Mouse (Mus musculus) left cerebral cortex, postnatal 25 days (tissue): ENCODE measurements around the gene Mrps36. TPM values are rescaled to one million over a fixed set of nuclear protein-coding genes. Genes with fewer than 3 reads are reported as not detected.
A peak's percentile ranks its signal among the peaks of the same experiment; 100 is the strongest.
"Not testable (repeated sequence)": the region's sequence is repeated elsewhere in the genome, so short reads cannot be mapped to it uniquely, and the experiment has no call there.

Source experiments
- DNase-seq, 2 experiments: peaks; one replicate each; pipeline ENCODE4 v3.0.0; 2022; ENCODE audit warnings: low spot score in 2 of 2, mixed read lengths in 1 of 2
- intact Hi-C: fragments of 180-260 bp; cut with DNase I; formaldehyde crosslinking; loops from one replicate; pipeline ENCODE4 v1.15.1; 2025
- total RNA-seq, 2 experiments: library from RNA; stranded (reverse); gene quantifications; 2 replicates each; pipeline ENCODE4 v1.2.3; 2021

Mrps36 gene
- 10 to 100 TPM; 56.5 to 61.3 TPM for total RNA-seq

- intact Hi-C loops = loop anchor here (5.0 kb wide), 1 partner anchor 88 kb away; the partner anchor contains the start of gene Slc30a5
- DNase-seq = peak; percentile 90 to 96
These were observed at the start of gene Mrps36 for GRCm38 (mm10) chr13:100744036-100744744. Gene Mrps36, minus strand, starts transcription at chr13:100744659.

- intact Hi-C loops = loop anchor here (5.0 kb wide), 1 partner anchor 43 kb away; the partner anchor contains the start of gene Slc30a5
- DNase-seq = no peak
These were observed 44.6 kb upstream of the Mrps36 start for GRCm38 (mm10) chr13:100789083-100789482.

GRCm38 (mm10) chr13:100788057-100788456 lies 43.6 kb upstream of the Mrps36 start:
- intact Hi-C loops = loop anchor here (5.0 kb wide), 1 partner anchor 44 kb away; the partner anchor contains the start of gene Slc30a5
- not testable (repeated sequence) for DNase-seq

GRCm38 (mm10) chr13:100787316-100788010 lies 43.0 kb upstream of the Mrps36 start:
- DNase-seq = no peak
- intact Hi-C loops = loop anchor here (5.0 kb wide), 1 partner anchor 45 kb away; the partner anchor contains the start of gene Slc30a5

- peak; percentile 87 to 91 for DNase-seq
- intact Hi-C loops = loop anchor here (5.0 kb wide), 1 partner anchor 46 kb away; the partner anchor contains the start of gene Slc30a5
These were observed 42.0 kb upstream of the Mrps36 start, which contains the start of gene Ccnb1 for GRCm38 (mm10) chr13:100786414-100786867. Gene Ccnb1, minus strand, starts transcription at chr13:100786570.

- no peak for DNase-seq
- intact Hi-C loops = loop anchor here (5.0 kb wide), 1 partner anchor 46 kb away; the partner anchor contains the start of gene Slc30a5
These were observed 41.5 kb upstream of the Mrps36 start for GRCm38 (mm10) chr13:100785806-100786413.

GRCm38 (mm10) chr13:100777491-100777890 lies 33.0 kb upstream of the Mrps36 start:
- intact Hi-C loops = no loop called here
- no peak for DNase-seq

- intact Hi-C loops = no loop called here
- DNase-seq = no peak
These were observed 32.3 kb upstream of the Mrps36 start for GRCm38 (mm10) chr13:100776710-100777109.

- intact Hi-C loops = no loop called here
These were observed 31.6 kb upstream of the Mrps36 start for GRCm38 (mm10) chr13:100776056-100776419.

GRCm38 (mm10) chr13:100775252-100776055 lies 31.0 kb upstream of the Mrps36 start, which contains the start of gene Cenph:
Gene Cenph, minus strand, starts transcription at chr13:100775899.
- intact Hi-C loops = no loop called here

More at GRCm38 (mm10) chr13:100776056-100776419, 31.6 kb upstream of the Mrps36 start:
- DNase-seq = no peak

GRCm38 (mm10) chr13:100774704-100775103 lies 30.2 kb upstream of the Mrps36 start:
- no peak for DNase-seq
- intact Hi-C loops = no loop called here

More at GRCm38 (mm10) chr13:100775252-100776055, 31.0 kb upstream of the Mrps36 start, which contains the start of gene Cenph:
- DNase-seq = peak; percentile 78 to 87

GRCm38 (mm10) chr13:100755329-100755728 lies 10.9 kb upstream of the Mrps36 start:
- DNase-seq = no peak
- intact Hi-C loops = no loop called here

- no peak for DNase-seq
- intact Hi-C loops = no loop called here
These were observed 9.7 kb upstream of the Mrps36 start for GRCm38 (mm10) chr13:100754186-100754585.

- no peak for DNase-seq
- intact Hi-C loops = no loop called here
These were observed 8.6 kb upstream of the Mrps36 start for GRCm38 (mm10) chr13:100753011-100753410.

- intact Hi-C loops = no loop called here
- DNase-seq = no peak
These were observed 8.1 kb upstream of the Mrps36 start for GRCm38 (mm10) chr13:100752529-100752928.

GRCm38 (mm10) chr13:100751402-100751801 lies 6.9 kb upstream of the Mrps36 start:
- DNase-seq = no peak
- intact Hi-C loops = no loop called here

GRCm38 (mm10) chr13:100750799-100751198 lies 6.3 kb upstream of the Mrps36 start:
- DNase-seq = no peak
- intact Hi-C loops = no loop called here

GRCm38 (mm10) chr13:100748638-100749037 lies 4.2 kb upstream of the Mrps36 start:
- intact Hi-C loops = no loop called here
- DNase-seq = no peak

- intact Hi-C loops = no loop called here
- peak; percentile 57 to 92 for DNase-seq
These were observed 1.6 kb upstream of the Mrps36 start for GRCm38 (mm10) chr13:100746090-100746489.
